In the genomic region with DNA sequence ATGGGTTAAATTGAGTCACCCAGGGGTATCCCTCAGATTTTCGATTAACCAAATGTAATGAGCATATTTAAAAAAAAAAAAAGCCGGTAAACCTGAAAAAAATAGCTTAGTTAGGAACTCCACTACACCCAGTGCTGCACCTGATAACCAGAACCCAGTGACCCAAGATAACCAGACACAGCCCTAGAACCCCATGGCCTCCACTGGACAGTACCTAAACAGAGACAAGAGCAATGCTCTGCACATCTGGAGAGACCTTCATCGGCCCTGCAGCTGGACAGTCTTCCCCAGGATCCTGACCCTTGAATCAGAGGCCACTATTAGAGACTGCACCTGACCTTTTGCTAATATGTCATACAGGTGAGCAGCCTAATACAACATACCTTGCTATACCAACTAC, we compare ENCODE assay signal across 19 mouse cellular contexts. TPM values are rescaled to one million over a fixed set of nuclear protein-coding genes. Genes with fewer than 3 reads are reported as not detected.
DNase-seq lines count a peak whose midpoint lies in the region; ATAC-seq and TF ChIP-seq lines count a peak whose summit lies in the region.
"Had no signal": no experiment of that assay in that cellular context is flagged by ENCODE, and none has a peak within 500 bp of the region (broad histone marks: within the 10 kb centered on the region; RNA-seq: fewer than 3 reads in every experiment).

No protein-coding gene starts in this region.

- TF ChIP-seq EP300 in lung, postnatal 0 days (IDR thresholded peaks at IDR 0.05) = no peak

- 0 out of 2 replicates have a peak overlapping the region, but pooled peaks have one; percentile 82 for H3K4me2 ChIP-seq in lung, embryonic 14.5 days
- no peak overlapping the region for H3K4me2 ChIP-seq in lung, postnatal 0 days (replicated peaks; ENCODE audit: low read depth, low read length)
- peak overlapping the region; percentile 68 for H3K4me2 ChIP-seq in liver, embryonic 13.5 days

- peaks cover 27% of the 10 kb centered on the region for H3K4me1 ChIP-seq in heart, embryonic 10.5 days
- H3K4me1 ChIP-seq in lung, embryonic 14.5 days (ENCODE audit: insufficient read depth) = peaks cover 8% of the 10 kb centered on the region; the same call in 1 of the 2 replicates
- H3K4me1 ChIP-seq in lung, postnatal 0 days (ENCODE audit: insufficient read depth, low read depth, low read length) = peaks cover 8% of the 10 kb centered on the region; the same call in 1 of the 2 replicates
- H3K4me1 ChIP-seq in liver, embryonic 13.5 days (replicated peaks) = peaks cover 52% of the 10 kb centered on the region

- no peak overlapping the region for H3K9ac ChIP-seq in lung, embryonic 14.5 days
- H3K9ac ChIP-seq in lung, postnatal 0 days (replicated peaks; ENCODE audit: low read depth) = no peak overlapping the region
- peak overlapping the region; percentile 98 for H3K9ac ChIP-seq in liver, embryonic 13.5 days

- ATAC-seq in lung, embryonic 14.5 days (ENCODE audit: insufficient read depth) = no peak
- ATAC-seq in lung, postnatal 0 days = no peak
- peak; percentile 62 for ATAC-seq in liver, embryonic 13.5 days (ENCODE audit: low read depth)
- no peak for ATAC-seq in frontal cortex, adult (ENCODE audit: low TSS enrichment)

- no peaks in the 10 kb centered on the region for H3K27me3 ChIP-seq in heart, embryonic 10.5 days (ENCODE audit: insufficient read depth, poor library complexity, severe bottlenecking)
- H3K27me3 ChIP-seq in lung, embryonic 14.5 days (ENCODE audit: insufficient read depth, low read length) = no peaks in the 10 kb centered on the region
- H3K27me3 ChIP-seq in lung, postnatal 0 days (replicated peaks; ENCODE audit: insufficient read depth, low read length) = no peaks in the 10 kb centered on the region
- H3K27me3 ChIP-seq in liver, embryonic 13.5 days = no peaks in the 10 kb centered on the region
- H3K27me3 ChIP-seq: midbrain, embryonic 15.5 days had no signal

- no peak overlapping the region for H3K4me3 ChIP-seq in heart, embryonic 10.5 days
- H3K4me3 ChIP-seq in lung, embryonic 14.5 days (ENCODE audit: low read depth, low read length) = no peak overlapping the region
- no peak overlapping the region for H3K4me3 ChIP-seq in lung, postnatal 0 days (ENCODE audit: low read depth, low read length)
- peak overlapping the region; percentile 100 for H3K4me3 ChIP-seq in liver, embryonic 13.5 days (replicated peaks)

- no peak for TF ChIP-seq CTCF in lung, embryonic 14.5 days (IDR thresholded peaks at IDR 0.05; ENCODE audit: low read depth)
- TF ChIP-seq CTCF in lung, postnatal 0 days (IDR thresholded peaks at IDR 0.05) = no peak

- 91% methylated on average over 3 of the region's 3 CpGs for WGBS in heart, embryonic 10.5 days
- WGBS in lung, embryonic 14.5 days = 88% methylated on average over 3 of the region's 3 CpGs
- 86% methylated on average over 3 of the region's 3 CpGs for WGBS in lung, postnatal 0 days
- WGBS in liver, embryonic 13.5 days (ENCODE audit: insufficient replicate concordance) = 62% methylated on average over 3 of the region's 3 CpGs

- H3K27ac ChIP-seq in heart, embryonic 10.5 days = no peak overlapping the region
- H3K27ac ChIP-seq in lung, embryonic 14.5 days (ENCODE audit: low read depth) = no peak overlapping the region
- H3K27ac ChIP-seq in lung, postnatal 0 days (ENCODE audit: low read length) = no peak overlapping the region
- H3K27ac ChIP-seq in liver, embryonic 13.5 days = peak overlapping the region; percentile 92

- DNase-seq in heart, embryonic 10.5 days (ENCODE audit: low spot score) = peak; percentile 79
- DNase-seq in heart, postnatal 4 days = no peak
- no peak for DNase-seq in lung, embryonic 14.5 days
- DNase-seq in lung, postnatal 0 days (ENCODE audit: low spot score) = no peak
- DNase-seq in liver, embryonic 13.5 days = peak; percentile 36
- DNase-seq in adrenal gland, adult 18-20 months (ENCODE audit: low spot score in 2 of 2) = no peak
- DNase-seq: lung, adult 2 months had no signal

- H3K9me3 ChIP-seq in heart, embryonic 10.5 days = no peaks in the 10 kb centered on the region
- no peaks in the 10 kb centered on the region for H3K9me3 ChIP-seq in lung, embryonic 14.5 days (ENCODE audit: low read depth, low read length)
- no peaks in the 10 kb centered on the region for H3K9me3 ChIP-seq in lung, postnatal 0 days (ENCODE audit: low read length)
- H3K9me3 ChIP-seq in liver, embryonic 13.5 days (replicated peaks) = no peaks in the 10 kb centered on the region
- H3K9me3 ChIP-seq: midbrain, embryonic 15.5 days had no signal

- H3K36me3 ChIP-seq in heart, embryonic 10.5 days = no peaks in the 10 kb centered on the region
- no peaks in the 10 kb centered on the region for H3K36me3 ChIP-seq in lung, embryonic 14.5 days (ENCODE audit: insufficient read depth)
- H3K36me3 ChIP-seq in lung, postnatal 0 days (ENCODE audit: insufficient read depth, low read length) = no peaks in the 10 kb centered on the region
- H3K36me3 ChIP-seq in liver, embryonic 13.5 days = no peaks in the 10 kb centered on the region; the same call in 1 of the 2 replicates
- H3K36me3 ChIP-seq: midbrain, embryonic 15.5 days had no signal

RNA-seq across cellular contexts. Expression of gene Mapkapk5, which starts 1.4 kb away (rescaled TPM):
- polyA plus RNA-seq in heart, embryonic 10.5 days (2016; fragmentation: Nextera tagmentation; extraction: Ambion mirVana) = 36.0 and 38.5 TPM in 2 replicates
- total RNA-seq in heart, postnatal 4 days (2021) = 10 to 100 TPM; 55.7 to 61.0 TPM
- polyA plus RNA-seq in lung, embryonic 14.5 days (2014; fragmentation: Nextera tagmentation; extraction: Ambion mirVana) = 55.1 and 57.5 TPM in 2 replicates
- 39.1 and 42.1 TPM in 2 replicates for polyA plus RNA-seq in lung, postnatal 0 days (2015; fragmentation: Nextera tagmentation; extraction: Ambion mirVana)
- 27.4 and 29.1 TPM in 2 replicates for polyA plus RNA-seq in liver, embryonic 13.5 days (2015; fragmentation: Nextera tagmentation; extraction: Ambion mirVana)
- 10 to 100 TPM; 73.0 to 75.0 TPM for total RNA-seq in adrenal gland, adult 18-20 months (2021)

RNA-seq across cellular contexts. Expression of gene Adam1a, which starts 1.8 kb away (rescaled TPM):
- 0.78 and 1.4 TPM in 2 replicates for polyA plus RNA-seq in heart, embryonic 10.5 days (2016; fragmentation: Nextera tagmentation; extraction: Ambion mirVana)
- 1 to 10 TPM; 3.1 to 3.8 TPM for total RNA-seq in heart, postnatal 4 days (2021)
- 1.6 and 1.7 TPM in 2 replicates for polyA plus RNA-seq in lung, embryonic 14.5 days (2014; fragmentation: Nextera tagmentation; extraction: Ambion mirVana)
- 1.4 and 1.6 TPM in 2 replicates for polyA plus RNA-seq in lung, postnatal 0 days (2015; fragmentation: Nextera tagmentation; extraction: Ambion mirVana)
- polyA plus RNA-seq in liver, embryonic 13.5 days (2015; fragmentation: Nextera tagmentation; extraction: Ambion mirVana) = 0.33 and 0.48 TPM in 2 replicates
- total RNA-seq in adrenal gland, adult 18-20 months (2021) = 1 to 10 TPM; 5.2 to 5.7 TPM

RNA-seq across cellular contexts. Expression of gene Gm42878, which starts 1.8 kb away (rescaled TPM):
- polyA plus RNA-seq in heart, embryonic 10.5 days (2016; fragmentation: Nextera tagmentation; extraction: Ambion mirVana) = not detected in 2 replicates
- not detected for total RNA-seq in heart, postnatal 4 days (2021)
- not detected in 2 replicates for polyA plus RNA-seq in lung, embryonic 14.5 days (2014; fragmentation: Nextera tagmentation; extraction: Ambion mirVana)
- polyA plus RNA-seq in lung, postnatal 0 days (2015; fragmentation: Nextera tagmentation; extraction: Ambion mirVana) = not detected in 2 replicates
- polyA plus RNA-seq in liver, embryonic 13.5 days (2015; fragmentation: Nextera tagmentation; extraction: Ambion mirVana) = not detected in 2 replicates
- under 1 TPM in 1 of 2 experiments, not detected in 1; 0.64 TPM for total RNA-seq in adrenal gland, adult 18-20 months (2021)
- total RNA-seq: ES-E14; gastrocnemius, postnatal 14 days; heart, postnatal 25 days; layer of hippocampus, postnatal 14 days; left cerebral cortex, postnatal 36 days had no signal
- polyA plus RNA-seq: C2C12; midbrain, embryonic 15.5 days had no signal

RNA-seq across cellular contexts. Expression of gene Adam1b, which starts 43.8 kb away (rescaled TPM):
- 0.15 and 0.18 TPM in 2 replicates for polyA plus RNA-seq in heart, embryonic 10.5 days (2016; fragmentation: Nextera tagmentation; extraction: Ambion mirVana)
- total RNA-seq in heart, postnatal 4 days (2021) = not detected
- 0.11 TPM in 1 of 2 replicates, not detected in the other for polyA plus RNA-seq in lung, embryonic 14.5 days (2014; fragmentation: Nextera tagmentation; extraction: Ambion mirVana)
- 0.14 and 0.38 TPM in 2 replicates for polyA plus RNA-seq in lung, postnatal 0 days (2015; fragmentation: Nextera tagmentation; extraction: Ambion mirVana)
- polyA plus RNA-seq in liver, embryonic 13.5 days (2015; fragmentation: Nextera tagmentation; extraction: Ambion mirVana) = not detected in 2 replicates
- total RNA-seq in adrenal gland, adult 18-20 months (2021) = not detected
- total RNA-seq: gastrocnemius, postnatal 14 days; heart, adult 2 months; heart, postnatal 25 days had no signal
- polyA plus RNA-seq: C2C12; kidney, adult 2 months; large intestine, adult 2 months; lung, adult 2 months; macrophage had no signal

RNA-seq across cellular contexts. Expression of gene Aldh2, which starts 46.5 kb away (rescaled TPM):
- polyA plus RNA-seq in heart, embryonic 10.5 days (2016; fragmentation: Nextera tagmentation; extraction: Ambion mirVana) = 59.9 and 90.3 TPM in 2 replicates
- total RNA-seq in heart, postnatal 4 days (2021) = 100 to 1,000 TPM in 1 of 2 experiments, 10 to 100 TPM in 1; 95.1 to 103 TPM
- polyA plus RNA-seq in lung, embryonic 14.5 days (2014; fragmentation: Nextera tagmentation; extraction: Ambion mirVana) = 123 and 125 TPM in 2 replicates
- polyA plus RNA-seq in lung, postnatal 0 days (2015; fragmentation: Nextera tagmentation; extraction: Ambion mirVana) = 580 and 606 TPM in 2 replicates
- polyA plus RNA-seq in liver, embryonic 13.5 days (2015; fragmentation: Nextera tagmentation; extraction: Ambion mirVana) = 123 and 138 TPM in 2 replicates
- 1,000 to 10,000 TPM; 1,017 to 2,323 TPM for total RNA-seq in adrenal gland, adult 18-20 months (2021)

Comparison
In these comparisons a context has a peak if more than half of its experiments do, and no peak if none do; other contexts are left out.
1. DNase-seq: peak in heart, embryonic 10.5 days (single experiment) and liver, embryonic 13.5 days (single experiment); none in heart, postnatal 4 days (single experiment), lung, embryonic 14.5 days (single experiment), lung, postnatal 0 days (single experiment) and adrenal gland, adult 18-20 months (0 of 2).